Mouse (Mus musculus) left cerebral cortex, postnatal 14 days (tissue): Measurements from ENCODE around the gene Ginm1. TPM values are rescaled to one million over a fixed set of nuclear protein-coding genes. Genes with fewer than 3 reads are reported as not detected.

Experiments
- DNase-seq, 2 experiments: peaks; one replicate each; pipeline ENCODE4 v3.0.0; 2021 to 2022; ENCODE audit warnings: low spot score in 2 of 2, mixed read lengths in 1 of 2
- intact Hi-C: fragments of 180-260 bp; cut with DNase I; formaldehyde crosslinking; loops from one replicate; pipeline ENCODE4 v1.15.1; 2025
- microRNA-seq, 2 experiments: library from miRNA; unstranded; fragments of <30 nt; microRNA quantifications; one replicate each; pipeline ENCODE4 v1.2.0; 2022
- total RNA-seq, 2 experiments: library from RNA; stranded (reverse); gene quantifications; 2 replicates each; pipeline ENCODE4 v1.2.3; 2021

The Ginm1 gene
- total RNA-seq, 2 experiments from 2014 or later, result 19.2 to 21.2 TPM

GRCm38 (mm10) chr10:7731582-7731981 is 61.0 kb downstream of the Ginm1 start:
- no peak for DNase-seq
- intact Hi-C loops, result no loop called here

GRCm38 (mm10) chr10:7727011-7727410 is 65.6 kb downstream of the Ginm1 start:
- no peak for DNase-seq
- intact Hi-C loops, result no loop called here

DNA sequence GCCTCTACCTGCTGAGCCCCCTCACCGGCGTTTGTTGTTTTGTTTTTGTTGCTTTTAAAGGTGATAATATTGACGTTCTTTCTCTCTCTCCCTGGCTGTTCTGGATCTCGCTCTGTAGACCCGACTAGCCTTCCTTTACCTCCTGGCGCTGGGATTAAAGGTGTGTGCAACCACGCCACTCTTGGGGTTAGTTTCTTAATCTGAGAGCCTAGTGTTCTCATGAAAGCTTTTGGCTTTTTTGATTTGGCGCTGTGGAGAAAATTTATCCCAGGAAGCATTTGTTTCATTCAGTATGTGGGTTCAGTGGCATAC is 66.2 kb downstream of the Ginm1 start:
- DNase-seq, result no peak
- intact Hi-C loops, result no loop called here

DNA sequence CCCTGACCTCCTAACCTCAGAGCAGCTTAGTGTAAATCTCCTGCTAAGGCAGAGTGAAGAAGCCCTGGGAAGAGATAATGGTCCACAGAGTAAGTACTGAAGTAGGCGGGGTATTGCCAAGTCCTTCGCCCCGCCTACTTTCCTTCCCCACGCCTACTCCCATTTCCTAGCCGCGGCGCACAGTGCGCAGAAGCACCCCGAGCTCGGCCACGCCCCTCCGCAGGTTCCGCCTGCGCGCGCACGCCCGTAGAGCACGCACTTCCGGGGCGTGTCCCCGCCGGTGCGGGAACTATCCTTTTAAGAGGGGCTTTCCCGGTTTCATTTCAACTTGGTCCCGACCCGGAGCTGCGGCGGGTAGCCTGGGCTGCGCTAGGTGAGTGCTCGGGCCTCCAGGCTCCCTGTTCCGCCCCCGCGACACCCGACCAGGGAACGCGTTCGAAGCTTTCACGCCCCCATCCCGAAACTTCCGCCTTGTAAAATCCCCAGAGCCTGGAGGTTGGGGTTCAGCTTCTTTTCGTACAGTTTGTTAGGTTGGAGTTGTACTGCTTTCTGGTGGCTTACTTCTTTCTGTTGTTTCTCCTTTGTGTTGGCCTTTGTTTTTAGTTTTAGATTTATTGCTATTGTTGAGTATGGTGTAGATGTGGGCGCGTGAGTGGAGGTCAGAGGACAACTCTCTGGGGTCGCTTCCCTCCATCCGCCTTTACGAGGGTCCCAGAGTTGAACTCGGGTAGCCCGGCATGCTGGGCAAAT is 66.7 kb downstream of the Ginm1 start, which contains the start of gene Katna1:
TSS of gene Katna1 (plus strand) at position 250 of the 750 bp plus-strand sequence.
- peak; percentile 88 to 93 for DNase-seq
- intact Hi-C loops, result no loop called here

Small RNA genes lying within 50 kb of the gene (microRNA-seq; reads per million reads assigned to microRNA genes)
- 0 reads per million in 2 experiments for gene Mir5104

Other genes starting within 250 kb of the Ginm1 start
- 100 to 1,000 TPM; 133 to 139 TPM for gene Lrp11, start 203.0 kb downstream of the Ginm1 start, total RNA-seq
- 1 to 10 TPM; 5.1 to 5.8 TPM for gene Nup43, start 125.3 kb downstream of the Ginm1 start, total RNA-seq
- gene Pcmt1, start 111.7 kb downstream of the Ginm1 start, total RNA-seq, result 100 to 1,000 TPM; 163 to 166 TPM
- 10 to 100 TPM; 41.9 TPM for gene Lats1, start 111.6 kb downstream of the Ginm1 start, total RNA-seq
- gene Katna1, start 66.8 kb downstream of the Ginm1 start, total RNA-seq, result 10 to 100 TPM; 11.0 to 14.4 TPM
- 10 to 100 TPM; 33.4 to 33.9 TPM for gene Ppil4, start 67 bp upstream of the Ginm1 start, total RNA-seq
- under 1 TPM; 0.15 to 0.20 TPM for gene Zc3h12d, start 39.6 kb upstream of the Ginm1 start, total RNA-seq
- gene Tab2, start 163.4 kb upstream of the Ginm1 start, total RNA-seq, result 10 to 100 TPM; 52.9 to 56.3 TPM